Mouse (Mus musculus): ENCODE measurements around the gene Selenbp2. TPM values are rescaled to one million over a fixed set of nuclear protein-coding genes. Genes with fewer than 3 reads are reported as not detected.
"Not testable (repeated sequence)": the region's sequence is repeated elsewhere in the genome, so short reads cannot be mapped to it uniquely, and the experiment has no call there.

Selenbp2 gene
- polyA plus RNA-seq, 1 experiment from 2014 or later: 0.75 TPM

DNA sequence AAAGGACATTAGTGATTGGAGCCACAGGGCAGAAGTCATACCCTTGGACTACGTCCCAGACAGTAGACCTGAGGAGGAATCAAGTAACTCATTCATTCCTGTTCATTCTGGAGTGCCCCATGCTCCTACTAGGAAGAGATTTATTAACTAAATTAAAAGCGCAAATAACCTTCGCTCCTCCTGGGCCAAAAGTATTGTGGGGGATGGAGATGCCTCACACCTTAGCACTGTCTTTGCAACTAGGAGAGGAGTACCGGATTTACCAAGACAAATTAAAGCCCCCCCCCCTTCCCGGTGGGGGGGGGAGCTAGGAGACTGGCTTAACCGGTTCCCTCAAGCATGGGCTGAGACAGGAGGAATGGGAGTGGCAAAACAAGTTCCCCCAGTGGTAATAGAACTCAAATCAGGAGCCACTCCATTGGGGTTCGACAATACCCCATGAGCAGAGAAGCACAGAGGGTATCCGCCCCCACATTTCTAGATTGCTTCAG lies 14.0 kb upstream of the Selenbp2 start:
- H3K4me3 ChIP-seq: no peak overlapping the region
- H3K27me3 ChIP-seq: no peaks in the 10 kb centered on the region
- H3K4me2 ChIP-seq (replicated peaks): no peak overlapping the region
- no peak for ATAC-seq (ENCODE audit: low FRiP score, low read depth)
- 76% methylated on average over 8 of the region's 8 CpGs for WGBS
- H3K27ac ChIP-seq: no peak overlapping the region
- no peaks in the 10 kb centered on the region for H3K4me1 ChIP-seq
- H3K9ac ChIP-seq: no peak overlapping the region
- no peaks in the 10 kb centered on the region for H3K36me3 ChIP-seq
- no peaks in the 10 kb centered on the region for H3K9me3 ChIP-seq

DNA sequence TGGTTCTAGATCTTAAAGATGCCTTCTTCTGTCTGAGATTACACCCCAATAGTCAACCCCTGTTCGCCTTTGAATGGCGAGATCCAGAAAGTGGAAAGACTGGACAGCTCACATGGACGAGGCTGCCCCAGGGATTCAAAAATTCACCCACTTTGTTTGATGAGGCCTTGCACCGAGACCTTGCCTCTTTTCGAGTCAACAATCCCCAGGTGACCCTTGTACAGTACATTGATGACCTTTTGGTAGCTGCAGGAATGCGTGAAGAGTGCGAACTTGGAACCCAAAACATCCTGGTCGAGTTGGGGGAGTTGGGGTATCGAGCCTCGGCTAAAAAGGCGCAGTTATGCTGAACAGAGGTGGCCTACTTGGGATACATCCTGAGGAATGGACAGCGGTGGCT lies 13.3 kb upstream of the Selenbp2 start:
- WGBS: 89% methylated on average over 12 of the region's 12 CpGs
- ATAC-seq (ENCODE audit: low FRiP score, low read depth); H3K27me3 ChIP-seq: not testable (repeated sequence)

GRCm38 (mm10) chr3:94680783-94681182 lies 12.6 kb upstream of the Selenbp2 start:
- no peak overlapping the region for H3K9ac ChIP-seq
- H3K9me3 ChIP-seq: no peaks in the 10 kb centered on the region
- no peak overlapping the region for H3K4me2 ChIP-seq (replicated peaks)
- H3K27ac ChIP-seq: no peak overlapping the region
- H3K27me3 ChIP-seq: no peaks in the 10 kb centered on the region
- 91% methylated on average over 16 of the region's 16 CpGs for WGBS
- no peak overlapping the region for H3K4me3 ChIP-seq
- H3K36me3 ChIP-seq: no peaks in the 10 kb centered on the region
- no peaks in the 10 kb centered on the region for H3K4me1 ChIP-seq
- ATAC-seq (ENCODE audit: low FRiP score, low read depth): no peak

More for the DNA sequence above, 13.3 kb upstream of the Selenbp2 start:
- not testable (repeated sequence) for H3K27ac ChIP-seq; H3K4me1 ChIP-seq; H3K4me2 ChIP-seq (replicated peaks); H3K9me3 ChIP-seq; H3K9ac ChIP-seq; H3K4me3 ChIP-seq; H3K36me3 ChIP-seq

GRCm38 (mm10) chr3:94683646-94684045 lies 9.7 kb upstream of the Selenbp2 start:
- H3K4me1 ChIP-seq: no peaks in the 10 kb centered on the region
- no peak overlapping the region for H3K27ac ChIP-seq
- H3K9ac ChIP-seq: no peak overlapping the region
- ATAC-seq (ENCODE audit: low FRiP score, low read depth): no peak
- no peaks in the 10 kb centered on the region for H3K36me3 ChIP-seq
- no peaks in the 10 kb centered on the region for H3K27me3 ChIP-seq
- H3K9me3 ChIP-seq: no peaks in the 10 kb centered on the region
- WGBS: 63% methylated on average over 6 of the region's 6 CpGs
- no peak overlapping the region for H3K4me2 ChIP-seq (replicated peaks)
- no peak overlapping the region for H3K4me3 ChIP-seq

GRCm38 (mm10) chr3:94685989-94686772 lies 7.2 kb upstream of the Selenbp2 start:
- WGBS: 89% methylated on average over 8 of the region's 8 CpGs
- not testable (repeated sequence) for ATAC-seq (ENCODE audit: low FRiP score, low read depth); H3K4me2 ChIP-seq (replicated peaks); H3K27me3 ChIP-seq; H3K4me3 ChIP-seq; H3K4me1 ChIP-seq; H3K27ac ChIP-seq; H3K9ac ChIP-seq; H3K9me3 ChIP-seq; H3K36me3 ChIP-seq

GRCm38 (mm10) chr3:94688698-94689097 lies 4.7 kb upstream of the Selenbp2 start:
- not testable (repeated sequence) for H3K36me3 ChIP-seq; H3K4me2 ChIP-seq (replicated peaks); H3K4me3 ChIP-seq; H3K27me3 ChIP-seq; H3K9ac ChIP-seq; H3K27ac ChIP-seq; ATAC-seq (ENCODE audit: low FRiP score, low read depth); H3K9me3 ChIP-seq
- peaks cover 12% of the 10 kb centered on the region for H3K4me1 ChIP-seq
- 81% methylated on average over 3 of the region's 3 CpGs for WGBS

- WGBS: 57% methylated on average over 1 of the region's 1 CpGs
Measured at GRCm38 (mm10) chr3:94689195-94689594, 4.2 kb upstream of the Selenbp2 start.

GRCm38 (mm10) chr3:94690162-94690561 lies 3.2 kb upstream of the Selenbp2 start:
- H3K9me3 ChIP-seq; H3K9ac ChIP-seq; H3K27ac ChIP-seq; H3K4me3 ChIP-seq; H3K36me3 ChIP-seq; ATAC-seq (ENCODE audit: low FRiP score, low read depth); H3K4me2 ChIP-seq (replicated peaks); H3K27me3 ChIP-seq: not testable (repeated sequence)
- H3K4me1 ChIP-seq: peaks cover 13% of the 10 kb centered on the region
- WGBS: 58% methylated on average over 6 of the region's 6 CpGs

More at GRCm38 (mm10) chr3:94689195-94689594, 4.2 kb upstream of the Selenbp2 start:
- not testable (repeated sequence) for H3K36me3 ChIP-seq; H3K27me3 ChIP-seq; ATAC-seq (ENCODE audit: low FRiP score, low read depth); H3K9me3 ChIP-seq; H3K4me2 ChIP-seq (replicated peaks); H3K4me3 ChIP-seq; H3K9ac ChIP-seq; H3K27ac ChIP-seq
- peaks cover 13% of the 10 kb centered on the region for H3K4me1 ChIP-seq

GRCm38 (mm10) chr3:94690616-94691247 lies 2.6 kb upstream of the Selenbp2 start:
- Histone ChIP-seq H3K4me1 (peaks cover 13% of the 10 kb centered on the region), H3K9me3 (no peaks in the 10 kb centered on the region), H3K4me3 (no peak overlapping the region), H3K27ac (no peak overlapping the region), H3K9ac (no peak overlapping the region), H3K4me2 (replicated peaks) (no peak overlapping the region), H3K27me3 (no peaks in the 10 kb centered on the region), H3K36me3 (no peaks in the 10 kb centered on the region)
- ATAC-seq (ENCODE audit: low FRiP score, low read depth): no peak

DNA sequence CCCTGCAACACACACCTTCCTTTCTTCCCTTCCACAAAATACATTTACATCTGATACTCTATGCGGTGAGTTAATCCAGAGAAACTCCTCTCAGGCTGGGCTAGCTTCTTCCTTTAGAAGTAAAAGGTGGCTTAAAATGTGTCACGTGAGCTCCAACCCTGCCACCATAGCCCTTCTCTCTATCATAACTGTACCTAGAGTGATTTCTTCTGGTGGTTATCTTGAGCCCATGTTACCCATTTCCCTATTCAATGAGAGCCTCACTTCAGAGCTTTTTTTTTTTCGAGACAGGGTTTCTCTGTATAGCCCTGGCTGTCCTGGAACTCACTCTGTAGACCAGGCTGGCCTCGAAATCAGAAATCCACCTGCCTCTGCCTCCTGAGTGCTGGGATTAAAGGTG lies 1.7 kb upstream of the Selenbp2 start:
- not testable (repeated sequence) for H3K36me3 ChIP-seq; H3K4me3 ChIP-seq; H3K27me3 ChIP-seq; H3K4me2 ChIP-seq (replicated peaks); H3K27ac ChIP-seq; ATAC-seq (ENCODE audit: low FRiP score, low read depth); H3K9ac ChIP-seq; H3K9me3 ChIP-seq
- 89% methylated on average over 4 of the region's 4 CpGs for WGBS
- peaks cover 13% of the 10 kb centered on the region for H3K4me1 ChIP-seq

GRCm38 (mm10) chr3:94693874-94694273 lies 518 bp downstream of the Selenbp2 start:
- H3K4me3 ChIP-seq; H3K4me2 ChIP-seq (replicated peaks); H3K9ac ChIP-seq; ATAC-seq (ENCODE audit: low FRiP score, low read depth); H3K9me3 ChIP-seq; H3K36me3 ChIP-seq; H3K27ac ChIP-seq; H3K27me3 ChIP-seq: not testable (repeated sequence)
- peaks cover 13% of the 10 kb centered on the region for H3K4me1 ChIP-seq
- WGBS: 35% methylated on average over 5 of the region's 8 CpGs

- H3K9me3 ChIP-seq; H3K27me3 ChIP-seq; H3K4me3 ChIP-seq; H3K9ac ChIP-seq; H3K27ac ChIP-seq; H3K36me3 ChIP-seq; H3K4me2 ChIP-seq (replicated peaks); ATAC-seq (ENCODE audit: low FRiP score, low read depth): not testable (repeated sequence)
- peaks cover 13% of the 10 kb centered on the region for H3K4me1 ChIP-seq
- WGBS: 84% methylated on average over 6 of the region's 6 CpGs
Measured at GRCm38 (mm10) chr3:94695591-94695990, 2.2 kb downstream of the Selenbp2 start.
